Mouse (Mus musculus): ENCODE results near the gene Elovl1.

The Elovl1 gene

DNA sequence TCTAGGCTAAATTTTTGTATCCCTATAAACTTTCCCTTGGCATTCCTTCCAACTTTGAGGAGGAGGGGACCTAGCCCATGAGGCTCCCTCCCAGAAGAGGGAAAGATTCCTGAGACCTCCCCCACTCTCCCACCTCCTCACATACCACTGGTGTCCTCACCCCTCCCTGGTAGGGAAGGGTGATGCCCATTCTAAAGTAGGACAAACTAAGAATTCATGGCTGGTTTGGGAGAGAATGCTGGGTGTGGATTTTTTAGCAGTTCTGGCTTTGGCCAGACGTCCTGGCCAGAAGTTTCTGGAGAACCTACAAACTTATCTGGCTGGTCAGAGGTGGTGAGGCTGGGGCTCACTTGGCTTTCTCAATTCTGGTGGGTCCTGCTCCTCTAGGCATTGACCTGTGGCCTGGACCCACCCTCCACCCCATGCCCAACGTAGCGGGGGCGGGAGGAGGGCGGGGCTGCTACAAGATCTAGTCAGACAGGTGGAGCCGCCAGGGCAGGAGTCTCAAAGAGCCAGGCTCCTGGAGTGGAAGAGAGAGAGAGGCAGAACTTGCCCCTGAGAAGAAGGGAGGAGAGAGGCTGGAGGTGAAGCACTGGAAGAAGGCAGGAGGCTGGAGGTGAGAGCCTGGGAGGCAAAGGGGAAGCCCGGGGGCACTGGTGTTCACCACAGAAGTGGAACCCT is 1.5 kb downstream of the Elovl1 start:
- no peak for DNase-seq (ENCODE audit: low spot score)

GRCm38 (mm10) chr4:118432332-118432731 is 4.4 kb downstream of the Elovl1 start:
- no peak for DNase-seq (ENCODE audit: low spot score)

- peak; percentile 93 for DNase-seq (ENCODE audit: low spot score)
Measured at GRCm38 (mm10) chr4:118436820-118437603, 9.1 kb downstream of the Elovl1 start, which contains the start of gene Cdc20. Gene Cdc20 (minus strand): TSS chr4:118437352.

GRCm38 (mm10) chr4:118437829-118438253 is 9.9 kb downstream of the Elovl1 start:
- DNase-seq (ENCODE audit: low spot score), result peak; percentile 50

GRCm38 (mm10) chr4:118445088-118445487 is 17.2 kb downstream of the Elovl1 start:
- no peak for DNase-seq (ENCODE audit: low spot score)

- DNase-seq (ENCODE audit: low spot score), result peak; percentile 58
Measured at GRCm38 (mm10) chr4:118445781-118446414, 18.0 kb downstream of the Elovl1 start.

DNA sequence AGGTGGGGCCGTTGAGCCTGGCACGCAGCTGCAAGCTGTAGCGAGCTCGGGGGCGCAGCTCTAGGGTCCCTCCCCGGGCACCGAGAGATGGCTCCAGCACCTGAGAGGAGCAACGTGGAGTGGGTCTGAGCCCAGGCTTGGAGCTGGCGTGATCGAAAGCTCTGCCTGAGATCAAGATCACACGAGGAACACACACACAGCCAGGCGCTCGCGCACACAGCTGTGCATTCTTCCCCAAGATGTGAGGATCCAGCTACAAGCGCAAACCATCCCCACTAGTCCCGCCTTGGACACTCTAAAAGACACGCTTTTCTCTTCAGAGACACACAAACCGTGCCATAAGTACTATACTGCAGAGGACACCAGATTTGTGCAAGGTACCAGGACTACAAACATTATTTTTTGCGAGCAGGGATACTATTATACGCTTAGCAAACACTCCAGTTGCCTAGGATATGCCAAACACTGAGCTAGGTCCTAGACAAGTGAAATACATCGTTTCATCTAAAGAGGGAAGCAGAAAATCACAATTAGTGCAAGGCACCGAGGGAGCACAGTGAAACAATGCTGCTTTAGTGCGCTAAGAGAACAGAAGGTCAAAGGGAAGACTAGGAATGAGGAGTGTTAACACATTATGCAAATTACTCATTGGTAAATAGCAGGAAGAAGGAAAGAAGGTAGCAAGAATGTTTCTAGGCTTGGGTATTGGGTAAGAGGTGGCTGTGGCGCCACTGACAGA is 18.7 kb downstream of the Elovl1 start:
- DNase-seq (ENCODE audit: low spot score), result no peak

- DNase-seq (ENCODE audit: low spot score), result no peak
Measured at GRCm38 (mm10) chr4:118457345-118457975, 29.6 kb downstream of the Elovl1 start, which contains the start of gene Mpl. Gene Mpl (minus strand): TSS chr4:118457513.

- no peak for DNase-seq (ENCODE audit: low spot score)
Measured at GRCm38 (mm10) chr4:118464956-118465355, 37.1 kb downstream of the Elovl1 start.

- no peak for DNase-seq (ENCODE audit: low spot score)
Measured at GRCm38 (mm10) chr4:118465697-118466163, 37.8 kb downstream of the Elovl1 start.

DNA sequence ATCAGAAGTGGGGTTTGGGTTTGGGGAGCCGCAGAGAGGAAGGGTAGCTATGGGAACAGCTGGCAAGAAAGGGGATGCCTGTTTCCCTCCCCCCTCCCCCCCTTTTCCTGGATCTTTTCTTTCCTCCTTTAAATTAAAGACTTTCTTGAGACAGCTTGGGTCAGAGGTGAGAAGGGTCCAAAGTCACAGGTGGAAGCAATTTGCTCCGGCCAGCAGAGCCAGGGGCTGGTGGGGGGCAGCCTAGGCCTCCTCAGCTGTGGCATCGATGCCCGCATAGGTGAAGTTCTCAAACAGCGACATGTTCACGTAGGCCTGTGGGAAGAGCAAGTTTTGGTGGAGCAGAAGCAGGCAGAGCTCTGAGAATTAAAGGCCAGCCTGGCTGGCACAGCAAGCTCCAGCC is 43.4 kb downstream of the Elovl1 start:
- no peak for DNase-seq (ENCODE audit: low spot score)

GRCm38 (mm10) chr4:118472687-118473086 is 44.8 kb downstream of the Elovl1 start:
- no peak for DNase-seq (ENCODE audit: low spot score)

DNA sequence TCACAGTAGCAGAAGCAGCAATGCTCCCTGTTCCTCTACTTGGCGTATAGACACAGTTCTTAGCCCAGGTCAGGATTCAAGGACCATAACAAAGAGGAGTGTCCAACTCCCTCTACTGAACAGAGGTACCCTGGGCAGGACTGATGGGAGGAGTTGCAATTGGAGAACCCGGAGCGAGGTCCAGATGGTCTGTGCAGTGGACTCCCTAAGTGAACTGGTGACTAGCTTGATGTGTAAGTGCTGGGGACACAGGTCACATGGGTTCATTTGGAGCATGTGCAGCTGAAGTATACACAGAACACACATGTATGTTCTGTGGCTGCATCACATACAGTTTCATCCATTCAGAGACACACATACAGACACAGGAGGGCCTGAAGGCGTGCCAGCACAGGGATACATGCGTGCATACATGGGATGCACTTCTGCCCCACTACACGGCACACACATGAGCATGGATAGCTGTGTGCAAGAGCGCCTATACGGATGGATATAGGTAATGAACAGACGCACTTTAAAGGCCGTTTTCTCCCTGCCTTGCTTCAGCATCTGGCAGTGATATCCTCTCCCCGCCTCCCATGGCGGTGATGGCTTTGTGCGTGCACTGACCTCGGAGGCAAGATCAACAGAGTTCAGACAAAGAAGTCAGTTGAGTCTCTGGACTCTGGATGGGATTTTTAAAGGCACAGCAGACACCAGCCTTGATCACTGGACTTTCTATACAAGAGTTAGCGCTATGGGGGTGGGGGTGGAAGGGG is 49.1 kb downstream of the Elovl1 start:
- no peak for DNase-seq (ENCODE audit: low spot score)

Data from testis, postnatal 10 days (tissue).